Mouse (Mus musculus): ENCODE data around the gene Arl4d. TPM values are rescaled to one million over a fixed set of nuclear protein-coding genes. Genes with fewer than 3 reads are reported as not detected.

The Arl4d gene
- total RNA-seq, 2 experiments from 2014 or later, result 10.6 to 16.0 TPM

DNA sequence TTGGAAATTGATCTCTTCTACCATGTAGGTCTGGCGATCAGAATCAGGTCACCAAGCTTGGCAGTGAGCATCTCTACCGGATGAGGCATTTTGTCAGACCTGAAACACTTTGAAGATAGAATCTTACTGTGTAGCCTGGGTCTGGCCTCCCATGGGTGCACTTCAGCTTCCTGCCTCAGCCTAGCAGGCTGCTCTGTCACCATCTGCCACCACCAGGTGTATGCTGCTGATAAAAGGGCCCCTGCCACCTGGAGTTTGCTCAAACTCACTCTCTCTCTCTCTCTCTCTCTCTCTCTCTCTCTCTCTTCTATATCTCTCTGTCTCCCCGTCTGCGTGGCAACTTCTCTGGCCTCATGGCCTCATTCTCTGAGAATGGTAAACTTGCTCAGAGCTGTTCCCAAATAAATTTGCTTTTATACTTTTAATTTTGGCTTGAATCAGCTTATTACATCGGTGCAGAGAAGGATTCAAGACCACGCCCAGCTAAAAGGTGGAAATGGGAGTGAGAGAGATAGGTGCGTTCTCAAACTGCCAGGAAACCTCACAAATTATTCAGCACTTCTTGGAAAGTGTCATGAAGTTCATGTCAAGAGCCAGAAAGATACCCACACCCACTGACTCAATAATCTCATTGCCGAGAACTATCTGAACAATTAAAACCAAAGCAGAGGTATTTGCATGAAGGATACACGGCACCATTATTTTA lies 32.0 kb downstream of the Arl4d start:
- Histone ChIP-seq H3K4me3 (no peak overlapping the region), H3K27ac (no peak overlapping the region)
- no peak for DNase-seq (ENCODE audit: low spot score in 2 of 2)
- TF ChIP-seq CTCF (conservative IDR thresholded peaks at IDR 0.05), result no peak

DNA sequence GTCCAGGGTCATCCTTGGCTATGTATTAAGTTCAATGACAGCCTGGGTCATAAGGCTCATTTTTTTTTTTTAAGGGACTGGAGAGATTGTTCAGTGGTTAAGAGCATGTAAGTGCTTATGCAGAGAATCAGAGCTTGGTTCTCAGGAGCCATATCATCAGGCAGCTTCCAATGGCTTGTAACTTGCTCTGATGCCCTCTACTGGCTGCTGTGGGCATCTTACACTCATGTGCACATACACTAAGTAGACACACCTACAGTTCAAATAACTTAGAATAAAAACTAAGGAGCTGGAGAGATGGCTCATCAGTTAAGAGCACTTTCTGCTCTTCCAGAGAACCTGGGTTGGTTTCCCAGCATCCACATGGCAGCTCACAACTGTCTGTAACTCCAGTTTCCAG lies 32.8 kb downstream of the Arl4d start:
- no peak for DNase-seq (ENCODE audit: low spot score in 2 of 2)
- 0 out of 2 replicates have a peak, but pooled peaks have one; percentile 18 for TF ChIP-seq CTCF (conservative IDR thresholded peaks at IDR 0.05)
- no peak overlapping the region for H3K4me3 ChIP-seq
- no peak overlapping the region for H3K27ac ChIP-seq

DNA sequence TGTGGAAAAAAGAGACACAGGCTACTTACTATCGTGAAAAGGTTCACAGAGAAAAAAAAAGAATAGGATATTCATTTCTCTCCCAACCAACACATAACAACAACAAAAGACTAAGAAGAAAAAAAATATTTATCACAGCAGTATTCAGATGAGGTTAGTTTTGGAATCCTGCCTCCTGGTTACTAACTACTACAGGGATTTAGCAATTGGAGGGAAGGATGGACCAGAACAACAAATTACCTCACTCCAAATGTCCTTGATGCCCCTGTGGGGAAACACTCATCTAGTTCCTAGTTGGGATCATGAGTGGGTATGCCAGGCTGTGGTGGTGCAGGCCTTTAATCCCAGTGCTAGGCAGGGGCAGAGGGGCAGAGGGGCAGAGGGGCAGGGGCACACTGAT lies 34.2 kb downstream of the Arl4d start:
- TF ChIP-seq CTCF (conservative IDR thresholded peaks at IDR 0.05), result no peak
- Histone ChIP-seq H3K27ac (no peak overlapping the region; the same call in 1 of the 2 replicates), H3K4me3 (no peak overlapping the region)
- no peak for DNase-seq (ENCODE audit: low spot score in 2 of 2)

DNA sequence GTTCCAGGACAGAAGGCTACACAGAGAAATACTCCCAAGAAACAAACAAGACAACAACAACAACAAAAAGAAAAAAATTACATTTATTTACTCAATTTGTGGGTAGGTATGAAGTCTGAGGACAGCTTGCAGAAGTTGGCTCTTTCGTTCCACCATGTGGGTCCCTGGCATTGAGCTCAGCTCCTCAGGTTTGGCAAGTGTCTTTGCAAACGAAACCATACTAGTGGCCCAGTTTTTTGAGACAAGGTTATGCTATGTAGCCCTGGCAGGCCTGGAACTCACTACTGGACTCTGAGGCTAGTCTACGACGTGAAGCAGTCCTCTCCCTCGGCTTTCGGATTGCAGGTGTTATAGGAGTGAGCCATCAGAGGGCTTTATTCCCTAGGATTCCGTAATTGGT lies 34.6 kb downstream of the Arl4d start:
- no peak overlapping the region for H3K4me3 ChIP-seq
- peak overlapping the region; percentile 68 for H3K27ac ChIP-seq
- no peak for DNase-seq (ENCODE audit: low spot score in 2 of 2)
- no peak for TF ChIP-seq CTCF (conservative IDR thresholded peaks at IDR 0.05)

DNA sequence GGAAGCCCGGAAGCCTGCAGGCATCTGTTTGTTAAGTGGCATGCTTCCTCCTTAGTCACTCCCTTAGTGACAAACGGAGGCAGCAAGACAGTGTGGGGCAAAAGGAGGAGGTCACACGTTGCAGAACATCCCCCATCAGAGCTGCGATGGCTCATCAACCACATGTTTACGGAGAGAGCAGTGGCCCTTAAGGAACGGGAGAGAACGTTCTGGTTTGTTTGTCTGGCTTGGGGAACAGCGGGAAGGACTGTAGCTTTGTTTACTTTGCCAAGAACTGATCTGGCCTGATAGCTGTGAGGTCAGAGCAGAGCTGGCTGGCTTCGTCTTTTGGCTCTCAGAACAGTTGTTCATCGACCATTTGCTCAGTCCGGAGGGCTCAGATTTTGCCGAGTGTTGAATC lies 35.1 kb downstream of the Arl4d start:
- H3K27ac ChIP-seq, result peak overlapping the region; percentile 68
- TF ChIP-seq CTCF (conservative IDR thresholded peaks at IDR 0.05), result no peak
- DNase-seq (ENCODE audit: low spot score in 2 of 2), result no peak
- H3K4me3 ChIP-seq, result no peak overlapping the region

DNA sequence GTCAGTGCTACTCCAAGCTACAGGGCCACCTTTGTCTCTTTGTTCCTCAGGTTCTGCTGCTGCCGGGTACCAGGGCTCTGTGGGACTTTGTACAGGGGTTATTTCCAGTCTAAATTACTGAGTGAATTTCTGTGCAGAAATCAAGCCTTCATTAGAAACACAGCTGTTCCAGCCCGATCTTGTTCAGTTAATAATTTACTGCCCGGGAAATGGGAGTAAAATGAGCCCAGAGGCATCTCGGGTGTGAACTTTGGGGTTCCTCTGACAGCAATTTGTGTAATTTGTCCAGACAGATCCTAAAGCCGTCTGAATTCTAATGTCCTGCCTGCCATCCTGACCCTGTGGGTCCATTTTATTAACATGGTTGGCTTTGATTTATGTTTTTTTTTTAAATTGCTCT lies 38.7 kb downstream of the Arl4d start:
- TF ChIP-seq CTCF (conservative IDR thresholded peaks at IDR 0.05), result no peak
- no peak for DNase-seq (ENCODE audit: low spot score in 2 of 2)
- Histone ChIP-seq H3K27ac (no peak overlapping the region), H3K4me3 (no peak overlapping the region)

DNA sequence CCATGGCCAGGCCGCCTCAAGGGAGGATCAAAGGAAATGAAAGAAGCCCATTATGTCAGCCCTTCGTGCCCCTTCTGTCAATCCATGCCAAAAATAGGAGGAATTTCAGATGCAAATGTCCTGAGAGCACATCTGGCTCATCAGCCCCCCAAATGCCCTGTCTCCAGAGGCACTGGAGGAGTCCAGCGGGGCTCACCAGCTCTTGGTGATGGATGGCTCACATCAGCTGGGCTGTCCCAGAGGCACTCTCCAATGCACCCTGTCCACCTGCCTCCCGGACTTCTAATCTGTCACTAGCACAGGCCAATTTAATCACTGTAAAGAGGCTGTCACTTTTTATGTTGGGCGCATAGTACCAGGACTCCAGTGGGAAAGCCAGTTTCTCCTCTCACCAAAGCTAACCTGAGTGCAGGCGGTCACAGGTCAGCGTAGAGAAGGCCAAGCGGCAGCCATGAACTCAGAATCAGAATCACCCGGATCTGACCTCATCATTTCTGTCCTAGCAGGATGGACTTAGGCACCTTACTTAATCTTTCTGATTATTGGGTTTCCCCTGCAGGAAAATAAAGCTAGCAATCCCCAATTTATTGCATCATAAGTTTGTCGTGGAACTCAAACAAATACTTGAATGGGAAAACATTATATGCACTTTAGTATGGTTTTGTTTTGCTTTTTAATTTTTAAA lies 41.6 kb downstream of the Arl4d start:
- DNase-seq (ENCODE audit: low spot score in 2 of 2), result no peak

DNA sequence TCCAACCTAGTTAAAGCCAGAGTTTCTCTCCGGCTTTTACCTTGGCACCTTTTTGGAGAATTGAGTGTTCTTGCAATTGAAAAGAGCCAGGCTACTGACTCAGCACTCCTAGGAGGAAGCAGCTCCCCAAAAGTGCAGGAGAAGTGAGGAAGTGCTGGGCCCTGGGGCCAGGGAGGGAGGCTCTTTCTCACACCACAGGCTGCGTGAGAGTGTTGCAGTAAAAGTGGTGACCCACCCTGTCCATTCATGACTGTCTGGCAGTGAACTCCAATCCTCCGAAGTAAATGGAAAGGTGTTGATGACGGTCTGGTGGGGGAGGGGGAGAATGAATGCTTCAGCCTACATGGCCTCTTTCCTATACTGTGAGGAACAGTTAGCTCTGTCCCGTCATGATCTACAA lies 43.1 kb downstream of the Arl4d start:
- no peak overlapping the region for H3K4me3 ChIP-seq
- DNase-seq (ENCODE audit: low spot score in 2 of 2), result no peak
- no peak overlapping the region for H3K27ac ChIP-seq

More for the DNA sequence above, 41.6 kb downstream of the Arl4d start:
- Histone ChIP-seq H3K27ac (no peak overlapping the region), H3K4me3 (no peak overlapping the region)
- TF ChIP-seq CTCF (conservative IDR thresholded peaks at IDR 0.05), result no peak

DNA sequence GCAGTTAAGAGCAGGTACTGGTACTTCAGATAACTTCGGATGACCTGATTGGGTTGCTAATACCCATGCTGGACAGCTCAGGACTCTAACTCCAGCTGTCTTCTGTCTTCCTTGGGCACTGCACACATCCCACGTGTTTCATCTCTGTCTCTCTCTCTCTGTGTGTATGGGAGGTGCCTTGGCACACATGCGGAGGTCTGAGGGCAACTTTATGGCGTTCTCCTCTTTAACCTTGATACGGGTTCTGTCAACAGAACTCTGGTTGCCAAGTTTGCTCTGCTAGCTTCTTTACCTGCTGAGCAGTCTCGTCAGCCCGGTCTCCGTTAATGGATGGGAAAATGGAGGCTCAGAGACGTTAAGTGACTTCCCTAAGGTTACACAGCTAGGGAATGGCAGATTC lies 47.5 kb downstream of the Arl4d start:
- H3K4me3 ChIP-seq, result no peak overlapping the region
- TF ChIP-seq CTCF (conservative IDR thresholded peaks at IDR 0.05), result no peak
- no peak for DNase-seq (ENCODE audit: low spot score in 2 of 2)
- no peak overlapping the region for H3K27ac ChIP-seq

More for the DNA sequence above, 43.1 kb downstream of the Arl4d start:
- no peak for TF ChIP-seq CTCF (conservative IDR thresholded peaks at IDR 0.05)

DNA sequence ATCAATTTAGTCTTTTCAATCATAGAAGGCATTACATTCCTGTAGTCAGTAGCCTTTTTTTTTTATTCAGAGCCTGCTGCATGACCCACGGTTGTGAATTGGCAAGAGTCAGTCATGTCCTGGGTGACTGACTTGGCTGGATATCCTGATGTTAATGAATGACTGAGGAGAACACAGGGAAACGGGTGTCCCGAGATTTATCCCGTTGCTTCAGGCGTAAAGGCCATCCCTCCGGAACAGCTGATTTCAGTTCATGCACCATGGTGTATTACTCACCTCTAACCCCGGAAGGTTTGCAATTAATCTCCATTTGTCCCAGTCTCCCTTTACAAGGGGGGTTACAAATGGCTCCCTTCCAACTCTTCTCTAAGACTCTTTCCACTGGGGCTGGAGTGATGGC lies 48.7 kb downstream of the Arl4d start:
- no peak for DNase-seq (ENCODE audit: low spot score in 2 of 2)
- Histone ChIP-seq H3K4me3 (no peak overlapping the region), H3K27ac (no peak overlapping the region)
- TF ChIP-seq CTCF (conservative IDR thresholded peaks at IDR 0.05), result no peak

Other genes starting within 250 kb of the Arl4d start
- 10 to 100 TPM; 47.2 to 51.2 TPM for gene Aarsd1, start 247.9 kb upstream of the Arl4d start, total RNA-seq (2021)
- 1 to 10 TPM; 6.7 to 7.4 TPM for gene Gm27029, start 240.7 kb upstream of the Arl4d start, total RNA-seq (2021)
- gene Rundc1, start 240.5 kb upstream of the Arl4d start, total RNA-seq (2021), result 10 to 100 TPM; 31.9 to 33.5 TPM
- gene Ptges3l, start 240.2 kb upstream of the Arl4d start, total RNA-seq (2021), result 1 to 10 TPM in 1 of 2 experiments, under 1 TPM in 1; 0.71 to 2.0 TPM
- 10 to 100 TPM; 31.6 to 32.9 TPM for gene Rpl27, start 223.2 kb upstream of the Arl4d start, total RNA-seq (2021)
- 1 to 10 TPM; 2.4 to 3.5 TPM for gene Ifi35, start 217.1 kb upstream of the Arl4d start, total RNA-seq (2021)
- gene Rnd2, start 200.5 kb upstream of the Arl4d start, total RNA-seq (2021), result 100 to 1,000 TPM; 113 to 122 TPM
- 10 to 100 TPM; 25.3 to 27.7 TPM for gene Vat1, start 199.3 kb upstream of the Arl4d start, total RNA-seq (2021)
- 1 to 10 TPM; 1.3 TPM for gene Brca1, start 113.6 kb upstream of the Arl4d start, total RNA-seq (2021)
- gene Nbr1, start 113.4 kb upstream of the Arl4d start, total RNA-seq (2021), result 100 to 1,000 TPM; 199 to 221 TPM
- gene Tmem106a, start 83.3 kb upstream of the Arl4d start, total RNA-seq (2021), result 1 to 10 TPM; 2.4 to 4.2 TPM
- not detected for gene Gm11634, start 66.3 kb upstream of the Arl4d start, total RNA-seq (2021)
- 1 to 10 TPM; 8.4 to 10.0 TPM for gene Rdm1, start 38.3 kb upstream of the Arl4d start, total RNA-seq (2021)
- gene Dhx8, start 67.4 kb downstream of the Arl4d start, total RNA-seq (2021), result 10 to 100 TPM; 33.2 to 38.4 TPM
- gene Etv4, start 119.8 kb downstream of the Arl4d start, total RNA-seq (2021), result 10 to 100 TPM; 10.1 to 10.7 TPM
- gene Meox1, start 228.8 kb downstream of the Arl4d start, total RNA-seq (2021), result under 1 TPM; 0.71 to 0.74 TPM

All from layer of hippocampus, adult 2 months (tissue).